Mouse (Mus musculus): ENCODE results near the gene Dusp2. TPM values are rescaled to one million over a fixed set of nuclear protein-coding genes. Genes with fewer than 3 reads are reported as not detected.

The Dusp2 gene
- polyA plus RNA-seq, 1 experiment, result 0.03 TPM

DNA sequence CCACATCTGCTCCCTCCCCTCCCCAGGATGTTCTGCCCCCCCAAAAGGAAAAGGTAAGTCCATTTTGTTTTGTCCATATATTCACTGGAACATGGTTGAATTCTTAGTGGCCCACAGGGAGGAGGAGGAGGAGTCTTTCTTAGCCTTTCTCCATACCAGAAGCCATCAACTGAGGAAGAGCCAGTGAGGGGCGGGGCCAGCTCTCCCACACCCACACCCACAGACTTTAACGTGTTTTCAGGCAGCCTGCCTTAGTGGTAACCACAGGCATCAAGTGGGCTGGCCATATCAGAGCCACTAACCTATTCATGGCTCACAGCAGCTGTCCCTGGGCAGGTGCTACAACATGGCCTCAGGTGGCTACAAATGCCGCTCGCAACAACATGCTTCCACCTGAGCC, 2.9 kb downstream of the Dusp2 start:
- TF ChIP-seq GATA1 (IDR thresholded peaks at IDR 0.05; ENCODE audit: low read length), result no peak

DNA sequence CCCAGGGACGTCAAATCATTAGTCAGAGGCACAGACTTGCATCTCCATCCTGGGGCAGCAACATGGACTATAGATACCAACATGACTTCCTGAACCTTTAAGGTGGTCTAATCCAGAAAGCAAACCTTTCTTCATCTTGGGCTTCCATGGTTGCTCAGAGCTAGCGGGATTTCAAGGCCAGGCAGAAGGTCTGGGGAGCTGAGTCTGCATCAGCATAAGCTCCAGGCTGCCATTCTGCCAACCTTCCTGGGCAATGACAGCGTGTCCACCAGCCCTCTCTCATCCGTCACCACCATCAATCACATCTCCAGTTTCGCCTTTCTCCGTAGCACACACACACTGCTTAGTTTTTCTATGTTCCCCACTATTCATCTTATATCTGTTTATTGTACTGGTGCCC, 3.3 kb downstream of the Dusp2 start:
- no peak for TF ChIP-seq GATA1 (IDR thresholded peaks at IDR 0.05; ENCODE audit: low read length)

DNA sequence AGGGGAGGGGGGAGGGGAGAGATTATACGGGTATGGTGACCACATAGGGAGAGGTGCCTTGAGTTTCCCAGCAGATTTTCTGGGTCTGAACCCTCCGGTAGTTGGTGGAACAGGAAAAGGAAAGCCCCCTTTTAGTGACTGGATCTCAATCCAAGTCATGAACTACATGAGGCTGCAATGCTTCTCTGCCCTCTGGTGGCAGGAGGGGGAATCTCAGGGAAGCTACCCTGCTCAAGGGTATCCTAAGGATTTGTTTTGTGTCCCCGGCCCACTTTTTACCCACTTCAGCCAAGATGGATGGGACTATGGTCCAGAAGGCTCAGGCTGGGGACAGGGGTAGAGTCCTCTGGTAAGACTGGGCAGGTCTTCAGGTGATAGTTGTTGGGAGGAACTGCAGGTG, 5.2 kb downstream of the Dusp2 start:
- no peak for TF ChIP-seq GATA1 (IDR thresholded peaks at IDR 0.05; ENCODE audit: low read length)

DNA sequence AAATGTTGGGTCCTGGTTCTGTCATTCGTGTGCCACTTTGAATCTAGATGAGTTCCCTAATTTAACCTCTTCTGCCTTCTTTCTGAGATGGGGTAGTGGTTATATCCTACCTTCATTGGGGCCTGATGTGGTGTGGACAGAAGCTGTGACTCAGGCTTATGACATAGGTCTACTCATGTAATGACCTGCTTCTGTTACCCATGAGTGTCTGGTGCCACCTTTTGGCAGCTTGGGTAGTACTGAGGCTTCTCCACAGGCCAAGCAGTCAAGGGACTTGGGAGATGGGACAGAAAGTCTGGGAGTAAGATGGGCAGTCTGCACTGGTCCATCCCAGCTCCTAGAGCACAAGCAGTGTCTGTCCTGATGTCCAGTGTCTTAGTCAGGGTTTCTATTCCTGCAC, 10.4 kb downstream of the Dusp2 start:
- TF ChIP-seq GATA1 (IDR thresholded peaks at IDR 0.05; ENCODE audit: low read length), result no peak

DNA sequence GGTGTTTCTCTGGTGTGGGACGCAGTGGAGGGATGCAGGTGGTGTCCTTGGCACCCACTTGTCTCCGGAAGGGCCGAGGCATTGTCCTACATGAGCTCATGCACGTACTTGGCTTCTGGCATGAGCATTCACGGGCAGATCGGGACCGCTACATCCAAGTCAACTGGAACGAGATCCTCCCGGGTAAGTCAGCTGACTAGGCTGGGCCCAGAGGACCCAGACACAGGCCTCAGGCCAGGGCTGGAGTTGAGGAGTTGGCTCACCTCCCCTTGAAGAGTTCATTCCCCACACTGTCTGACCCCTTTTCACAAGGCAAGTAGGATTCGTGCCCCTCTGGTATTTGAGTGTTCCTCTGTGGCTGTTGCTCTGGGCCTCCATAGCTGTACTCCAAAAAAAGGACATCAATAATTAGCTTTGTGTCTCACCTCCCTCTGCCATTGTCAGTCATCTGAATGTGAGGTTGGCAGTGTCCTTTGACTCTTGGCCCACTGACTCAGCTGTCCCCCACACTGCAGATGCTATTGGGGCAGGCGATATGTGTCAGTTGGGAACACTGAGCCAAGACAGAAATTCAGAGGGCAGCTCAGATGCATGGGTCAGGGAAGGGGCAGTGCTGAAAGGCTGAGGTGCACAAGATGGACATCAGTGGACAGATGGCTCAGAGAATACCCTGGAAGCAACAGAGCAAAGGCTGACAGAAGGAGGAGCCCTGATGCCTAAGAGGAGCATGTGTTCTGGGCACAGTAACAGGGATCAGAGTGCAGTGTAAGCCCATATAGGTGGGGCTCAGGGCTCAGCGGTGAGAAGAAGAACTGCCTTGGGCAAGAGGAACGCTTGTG, 11.4 kb downstream of the Dusp2 start:
- no peak for TF ChIP-seq GATA1 (IDR thresholded peaks at IDR 0.05; ENCODE audit: low read length)

DNA sequence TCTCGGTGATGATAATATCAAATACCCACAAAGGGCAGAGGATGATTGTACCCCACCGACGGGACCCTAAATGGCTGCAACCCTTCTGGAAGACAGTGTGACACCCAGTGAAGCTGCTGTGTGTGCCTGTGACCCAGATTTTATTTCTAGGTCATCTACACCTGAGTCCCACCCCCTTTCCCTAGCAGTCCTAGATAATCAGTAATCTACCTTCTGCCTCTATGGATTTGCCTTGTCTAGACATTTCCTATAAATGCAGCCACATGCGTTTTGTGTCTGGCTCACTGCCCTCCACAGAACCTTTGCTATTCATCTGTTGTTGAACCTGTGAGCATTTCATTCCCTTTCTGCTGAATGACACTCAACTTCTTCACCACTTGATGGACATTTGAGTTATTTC, 17.9 kb downstream of the Dusp2 start:
- TF ChIP-seq GATA1 (IDR thresholded peaks at IDR 0.05; ENCODE audit: low read length), result no peak

DNA sequence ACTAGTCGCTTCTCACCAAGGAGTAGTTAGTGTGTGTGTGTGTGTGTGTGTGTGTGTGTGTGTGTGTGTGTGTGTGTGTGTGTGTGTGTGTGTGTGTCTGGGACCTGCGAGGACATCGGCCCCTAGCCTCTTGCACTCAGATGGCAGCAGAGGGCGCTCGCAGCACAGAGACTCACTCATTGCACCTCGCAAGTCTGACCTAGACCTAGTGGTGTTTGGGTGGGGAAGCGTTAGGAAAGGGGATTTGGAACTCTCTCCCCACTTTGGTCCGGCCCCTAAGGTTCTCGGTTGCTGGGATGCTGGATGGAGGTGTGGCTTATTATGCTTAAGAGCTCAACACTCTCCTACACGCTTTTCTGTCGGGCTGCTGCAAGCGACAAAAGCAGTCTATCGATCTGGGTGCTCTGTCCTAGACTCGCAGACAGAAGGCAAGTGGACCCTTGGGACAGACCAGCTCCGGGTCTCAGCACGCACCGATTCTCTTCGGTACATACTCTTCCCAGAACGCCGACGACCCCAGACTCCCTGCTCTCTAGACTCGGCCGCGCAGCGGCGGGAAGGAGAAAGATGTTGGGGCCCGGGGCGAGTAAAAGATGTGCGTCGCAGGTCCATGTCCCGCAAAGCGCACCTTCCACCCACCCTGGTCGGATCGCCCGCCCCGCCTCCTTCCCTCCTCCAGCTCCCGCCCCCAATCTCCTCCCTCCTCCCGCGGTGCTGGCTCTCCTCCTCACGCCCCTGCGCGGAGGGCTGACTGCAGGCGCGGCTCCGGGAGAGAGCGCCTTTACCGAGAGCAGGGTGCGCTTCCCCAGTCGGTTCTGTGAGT, 26.7 kb downstream of the Dusp2 start, which contains the start of gene Adra2b:
TSS of gene Adra2b (plus strand) at position 750 of the 823 bp plus-strand sequence.
- TF ChIP-seq GATA1 (IDR thresholded peaks at IDR 0.05; ENCODE audit: low read length), result no peak

DNA sequence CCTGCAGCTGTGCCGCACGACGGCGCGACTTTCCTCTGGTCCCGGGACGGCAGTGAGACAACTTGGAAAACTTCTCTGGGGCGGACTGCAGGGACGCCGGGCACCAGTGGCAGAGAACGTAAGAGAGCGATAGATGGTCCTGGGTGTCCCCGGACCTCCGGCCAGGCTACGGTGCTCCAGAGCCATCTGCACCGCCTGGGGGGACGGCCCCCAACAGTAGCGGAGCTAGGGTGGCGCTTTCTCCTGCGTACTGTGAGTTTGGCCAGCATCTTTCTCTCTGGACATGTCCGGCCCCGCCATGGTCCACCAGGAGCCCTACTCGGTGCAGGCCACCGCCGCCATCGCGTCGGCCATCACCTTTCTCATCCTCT, 27.3 kb downstream of the Dusp2 start:
- no peak for TF ChIP-seq GATA1 (IDR thresholded peaks at IDR 0.05; ENCODE audit: low read length)

DNA sequence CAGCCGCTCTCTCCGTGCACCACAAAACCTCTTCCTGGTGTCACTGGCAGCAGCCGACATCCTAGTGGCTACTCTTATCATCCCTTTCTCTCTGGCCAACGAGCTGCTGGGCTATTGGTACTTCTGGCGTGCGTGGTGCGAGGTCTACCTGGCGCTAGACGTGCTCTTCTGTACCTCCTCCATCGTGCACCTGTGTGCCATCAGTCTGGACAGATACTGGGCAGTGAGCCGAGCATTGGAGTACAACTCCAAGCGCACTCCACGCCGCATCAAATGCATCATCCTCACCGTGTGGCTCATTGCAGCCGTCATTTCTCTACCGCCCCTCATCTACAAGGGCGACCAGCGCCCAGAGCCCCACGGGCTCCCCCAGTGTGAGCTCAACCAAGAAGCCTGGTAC, 27.7 kb downstream of the Dusp2 start:
- no peak for TF ChIP-seq GATA1 (IDR thresholded peaks at IDR 0.05; ENCODE audit: low read length)

DNA sequence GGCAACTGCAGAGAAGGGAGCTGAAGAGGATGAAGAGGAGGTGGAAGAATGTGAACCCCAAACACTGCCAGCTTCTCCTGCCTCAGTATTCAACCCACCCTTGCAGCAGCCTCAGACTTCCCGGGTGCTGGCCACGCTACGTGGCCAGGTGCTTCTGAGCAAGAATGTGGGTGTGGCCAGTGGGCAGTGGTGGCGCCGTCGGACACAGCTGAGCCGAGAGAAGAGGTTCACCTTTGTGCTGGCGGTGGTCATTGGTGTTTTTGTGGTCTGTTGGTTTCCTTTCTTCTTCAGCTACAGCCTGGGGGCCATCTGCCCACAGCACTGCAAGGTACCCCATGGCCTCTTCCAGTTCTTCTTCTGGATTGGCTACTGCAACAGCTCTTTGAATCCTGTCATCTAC, 28.5 kb downstream of the Dusp2 start:
- TF ChIP-seq GATA1 (IDR thresholded peaks at IDR 0.05; ENCODE audit: low read length), result no peak

DNA sequence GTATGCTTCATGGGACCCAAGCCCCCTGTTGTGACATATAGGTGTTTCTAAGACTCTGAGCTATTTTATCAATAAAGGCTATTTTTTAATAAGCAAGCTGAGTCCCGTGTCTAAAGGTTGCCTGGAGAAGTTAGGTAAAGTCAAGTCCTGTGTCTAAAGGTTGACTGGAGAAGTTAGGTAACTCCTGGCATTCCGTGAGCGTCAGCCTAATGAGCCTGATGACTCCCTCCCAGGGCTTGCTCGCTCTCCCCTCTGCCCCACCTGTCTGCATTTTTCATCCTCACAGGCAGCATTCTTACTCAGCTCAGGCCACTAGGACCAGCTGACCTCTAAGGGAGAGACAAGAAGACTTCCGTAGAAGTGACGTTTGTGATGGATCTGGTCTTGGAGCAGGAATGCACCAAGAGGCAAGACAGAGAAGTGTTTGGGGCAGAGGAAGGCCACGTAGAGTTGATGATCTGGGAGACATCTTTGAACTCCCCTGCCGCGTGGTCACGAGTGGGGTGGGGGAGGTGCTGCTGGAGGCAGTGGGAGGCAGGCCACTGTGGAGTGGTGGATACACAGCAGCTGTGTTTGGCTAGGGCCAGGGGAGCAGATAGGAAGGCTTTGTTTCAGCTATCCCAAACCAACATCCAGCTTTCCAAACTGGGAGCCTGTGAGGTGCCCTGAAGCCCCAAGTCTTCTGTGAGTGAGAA, 31.3 kb downstream of the Dusp2 start:
- TF ChIP-seq GATA1 (IDR thresholded peaks at IDR 0.05; ENCODE audit: low read length), result no peak

DNA sequence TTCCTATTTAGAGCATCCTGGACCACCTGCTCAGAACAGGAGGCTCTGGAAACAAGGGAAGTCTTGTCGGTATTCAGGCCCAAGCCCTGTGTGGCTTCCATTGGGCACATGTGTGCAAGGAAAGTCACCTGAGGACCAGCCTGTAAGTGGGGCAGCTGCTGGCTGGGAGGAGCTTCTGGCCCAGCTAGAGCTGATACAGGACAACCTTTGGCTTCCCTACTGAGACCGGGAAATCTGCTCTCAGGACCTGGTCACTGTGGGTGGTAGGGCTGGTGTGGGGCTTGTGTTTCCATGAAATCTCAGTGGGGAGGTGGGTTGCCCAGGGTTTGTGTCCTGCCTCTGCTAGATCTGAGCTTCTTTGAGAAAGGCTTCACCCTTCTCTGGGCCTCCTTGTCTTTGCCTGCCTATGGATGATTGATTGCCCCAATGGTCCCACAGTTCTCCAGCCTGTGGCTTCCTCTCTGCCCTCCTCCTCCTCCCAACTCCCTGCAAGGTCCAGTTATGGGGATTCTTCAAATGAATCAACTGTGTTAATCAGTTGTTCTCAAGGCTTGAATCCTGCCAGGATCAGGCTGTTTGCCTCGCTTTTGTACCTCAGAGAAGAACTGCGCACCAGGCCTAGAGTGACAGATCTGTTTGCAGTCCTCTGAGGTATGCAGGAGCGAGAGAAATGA, 33.9 kb downstream of the Dusp2 start:
- TF ChIP-seq GATA1 (IDR thresholded peaks at IDR 0.05; ENCODE audit: low read length), result no peak

DNA sequence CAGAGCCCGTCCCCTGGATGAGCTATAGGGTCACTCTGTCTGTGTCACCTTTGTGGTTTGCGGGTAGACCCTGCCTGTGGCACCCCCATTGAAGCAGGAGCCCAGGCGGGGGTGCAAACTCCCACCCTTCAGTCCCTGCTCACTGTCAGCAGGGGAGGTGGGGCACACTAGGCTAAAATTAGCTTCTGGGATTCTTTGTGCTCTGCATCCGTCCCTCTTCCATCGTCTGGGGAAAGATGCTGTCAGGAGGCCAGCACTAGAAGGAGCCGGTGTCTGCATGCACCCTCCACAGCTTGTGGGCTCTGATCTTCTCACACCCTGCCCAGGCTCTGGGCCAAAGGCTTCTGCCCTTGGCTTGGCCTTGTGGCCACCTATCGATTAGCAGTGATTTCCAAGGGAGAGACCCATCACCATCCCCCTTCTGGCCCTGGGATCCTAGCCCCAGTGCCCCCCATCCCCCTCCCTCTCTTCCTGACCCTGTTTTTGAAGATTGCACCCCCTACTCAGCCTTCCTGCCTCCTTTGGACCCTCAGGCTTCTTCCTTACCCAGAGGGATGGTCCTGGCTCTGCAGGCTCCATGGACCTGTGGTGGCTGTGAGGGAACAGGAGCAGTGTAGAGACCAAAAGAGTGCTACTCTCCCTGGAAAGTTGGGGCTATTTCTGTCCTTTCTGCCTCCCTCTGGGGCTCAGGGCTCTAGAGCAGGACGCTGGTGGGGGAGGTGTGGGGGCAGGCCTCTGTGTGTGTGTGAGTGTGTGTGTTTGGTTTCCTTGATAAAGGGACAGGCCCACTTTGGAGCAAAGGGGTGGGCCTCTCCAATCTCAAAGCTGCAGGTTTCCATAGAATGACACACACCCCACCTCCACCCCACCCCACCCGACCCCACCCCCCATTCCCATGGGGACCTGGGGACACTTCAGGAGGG, 34.9 kb downstream of the Dusp2 start:
- no peak for TF ChIP-seq GATA1 (IDR thresholded peaks at IDR 0.05; ENCODE audit: low read length)

DNA sequence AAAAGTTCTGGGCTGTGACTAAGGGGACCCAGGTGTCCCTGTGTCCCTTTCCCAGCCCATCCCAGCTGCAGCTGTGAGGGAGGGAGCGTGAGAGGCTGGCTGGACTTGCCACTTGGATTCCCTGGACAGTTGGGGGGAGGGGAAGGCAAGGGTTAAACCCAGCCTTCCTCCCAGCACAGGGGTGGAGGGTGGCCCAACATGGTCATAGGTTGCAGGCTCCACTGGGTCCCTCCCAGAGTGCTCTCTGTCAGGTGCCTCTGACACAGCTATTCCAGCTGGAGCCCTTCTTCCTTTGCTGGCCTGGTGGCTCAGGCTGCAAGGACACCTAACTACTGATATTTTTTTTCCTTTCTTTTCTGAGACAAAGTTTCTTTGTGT, 35.5 kb downstream of the Dusp2 start:
- TF ChIP-seq GATA1 (IDR thresholded peaks at IDR 0.05; ENCODE audit: low read length), result no peak

DNA sequence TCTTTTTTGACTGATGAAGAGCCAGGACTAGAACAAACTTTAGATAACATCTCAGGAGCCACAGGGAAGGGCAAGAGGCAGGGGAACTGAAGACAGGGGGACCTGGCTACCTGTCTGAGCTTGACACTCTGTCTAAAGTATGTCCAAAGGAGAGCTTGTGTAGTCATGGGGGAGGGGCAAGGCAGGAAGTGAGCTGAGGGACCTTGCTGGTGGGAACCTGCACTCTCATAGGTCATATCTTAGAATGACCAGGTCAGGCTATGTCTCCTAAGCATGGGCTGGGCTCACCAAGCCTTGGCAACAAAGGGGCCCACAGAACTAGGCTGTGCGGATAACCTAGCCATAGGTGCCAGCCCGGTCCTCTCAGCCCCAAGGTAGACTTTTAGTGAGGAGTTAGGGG, 36.1 kb downstream of the Dusp2 start:
- no peak for TF ChIP-seq GATA1 (IDR thresholded peaks at IDR 0.05; ENCODE audit: low read length)
